Mouse (Mus musculus) kidney, postnatal 25 days (tissue): ENCODE results near the gene Laptm5.
A peak's percentile ranks its signal among the peaks of the same experiment; 100 is the strongest.

Source experiments
- DNase-seq, 2 experiments: peaks; one replicate each; pipeline ENCODE4 v3.0.0; 2021; ENCODE audit warnings: mixed read lengths in 2 of 2

The Laptm5 gene

DNA sequence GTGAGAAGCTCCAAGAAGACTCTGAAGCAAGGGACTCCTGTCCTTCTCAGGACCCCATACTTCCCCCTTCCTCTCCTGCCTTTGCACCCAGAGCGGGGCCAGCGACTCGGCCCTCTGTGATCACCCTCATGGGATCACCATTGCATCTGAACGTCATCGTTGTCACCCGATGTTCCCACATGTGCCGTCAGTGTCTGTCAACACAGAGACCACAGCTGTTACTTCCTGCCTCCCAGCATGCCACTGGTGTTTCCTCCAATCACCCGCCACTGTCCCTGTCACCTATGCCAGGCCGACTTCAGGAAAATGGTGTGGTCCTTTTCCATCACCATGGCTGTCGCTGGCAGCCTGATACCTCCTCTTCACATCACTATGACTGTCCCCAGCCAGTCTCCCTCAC, 9.1 kb downstream of the Laptm5 start:
- DNase-seq = no peak

DNA sequence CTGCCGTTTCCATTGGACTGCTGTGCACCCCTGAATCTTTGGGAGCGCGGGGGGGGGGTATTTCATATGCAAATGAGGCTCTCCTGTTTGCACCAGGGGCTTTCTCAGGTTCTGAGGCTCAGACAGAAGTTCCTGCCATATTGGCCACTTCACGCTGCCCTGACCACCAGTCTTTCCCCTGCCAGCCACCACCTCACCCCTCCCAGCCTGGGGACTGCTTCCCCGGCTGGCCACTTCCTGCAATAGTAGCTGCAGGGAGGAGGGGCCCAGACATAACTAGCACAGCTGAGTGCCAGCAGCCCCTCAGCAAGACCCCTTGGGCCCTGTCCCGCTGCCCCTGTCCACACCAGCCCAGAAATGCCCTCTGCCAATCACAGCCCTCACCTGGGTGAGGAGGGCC, 13.3 kb downstream of the Laptm5 start:
- DNase-seq = no peak

DNA sequence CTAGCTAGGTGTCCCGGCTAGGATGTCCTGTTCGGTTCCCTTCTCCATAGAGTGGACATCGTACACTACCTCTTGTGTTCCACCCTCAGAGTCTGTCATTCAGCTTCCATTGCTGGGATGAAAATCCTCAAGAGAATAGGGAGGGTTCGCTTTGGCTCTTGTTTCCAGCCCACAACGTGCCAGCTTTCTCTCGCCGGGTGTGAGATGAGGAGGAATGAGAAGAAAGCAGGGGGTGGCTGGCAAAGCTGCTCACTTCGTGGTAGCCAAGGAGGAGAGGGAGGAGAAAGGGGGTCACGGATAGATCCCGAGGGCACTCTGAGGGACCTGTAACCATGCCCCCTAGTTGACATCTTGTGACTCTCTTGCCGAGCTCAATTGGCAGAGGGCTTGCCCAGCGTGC, 14.9 kb downstream of the Laptm5 start:
- DNase-seq = no peak

DNA sequence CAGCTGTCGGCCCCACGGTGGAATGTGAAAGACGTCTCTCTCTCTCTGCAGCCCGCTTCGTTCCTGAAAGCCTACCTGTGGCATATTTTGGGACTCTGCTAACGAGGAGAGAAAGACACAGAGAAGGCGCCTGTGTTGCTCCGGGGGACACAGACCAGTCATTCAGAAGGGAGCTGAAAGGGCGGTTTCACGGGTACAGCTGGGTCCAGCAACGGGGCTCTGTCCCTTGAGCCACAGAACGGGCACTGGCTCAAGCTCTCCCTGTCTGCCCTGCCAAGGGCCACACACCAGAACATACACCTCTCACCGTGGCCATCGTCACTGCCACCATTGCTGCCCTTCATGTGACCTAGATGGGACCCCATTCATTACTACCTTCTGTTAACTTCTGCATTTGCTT, 29.7 kb downstream of the Laptm5 start:
- DNase-seq = no peak

DNA sequence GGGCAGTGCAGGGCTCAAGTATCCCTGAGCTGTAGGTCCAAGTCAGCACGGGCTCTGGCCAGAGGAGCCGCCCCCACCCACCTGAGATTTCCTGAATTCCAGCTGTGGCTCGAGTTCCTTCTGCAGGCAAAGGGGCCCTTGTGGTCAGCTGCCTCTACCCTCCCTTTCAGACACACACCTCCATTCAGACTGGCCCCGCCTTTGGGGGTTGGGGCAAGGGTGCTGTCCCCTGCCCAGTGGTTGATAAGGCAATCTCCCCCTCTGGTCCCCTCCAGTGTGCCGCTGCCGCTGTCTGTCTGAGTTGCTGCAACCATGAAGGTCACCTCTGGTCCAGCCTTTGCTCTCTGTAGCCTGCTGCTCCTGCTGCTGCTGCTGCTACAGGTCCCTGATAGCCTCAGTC, 31.2 kb downstream of the Laptm5 start, which contains the start of gene Matn1:
Gene Matn1 (plus strand): TSS at position 274 of the 400 bp plus-strand sequence.
- no peak for DNase-seq

DNA sequence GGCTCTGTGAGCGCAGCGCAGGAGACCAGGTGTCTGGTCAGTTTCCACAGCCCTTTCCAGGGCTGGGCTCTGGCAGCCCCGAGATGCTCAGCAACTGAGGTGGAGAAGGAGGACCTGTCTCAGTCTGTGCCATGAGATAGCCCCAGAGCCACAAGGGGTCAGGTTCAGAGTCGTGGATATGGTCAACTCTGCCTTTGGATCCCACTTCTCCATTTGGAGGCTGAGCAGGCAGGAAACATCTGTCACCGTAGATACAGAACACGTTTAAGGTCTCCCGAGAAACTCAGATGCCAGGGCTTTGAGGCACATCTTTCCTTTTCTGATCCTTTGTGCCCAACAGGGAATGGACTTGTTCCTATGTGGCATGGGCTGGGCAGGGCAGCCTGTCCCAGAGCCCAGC, 31.9 kb downstream of the Laptm5 start:
- DNase-seq = no peak

DNA sequence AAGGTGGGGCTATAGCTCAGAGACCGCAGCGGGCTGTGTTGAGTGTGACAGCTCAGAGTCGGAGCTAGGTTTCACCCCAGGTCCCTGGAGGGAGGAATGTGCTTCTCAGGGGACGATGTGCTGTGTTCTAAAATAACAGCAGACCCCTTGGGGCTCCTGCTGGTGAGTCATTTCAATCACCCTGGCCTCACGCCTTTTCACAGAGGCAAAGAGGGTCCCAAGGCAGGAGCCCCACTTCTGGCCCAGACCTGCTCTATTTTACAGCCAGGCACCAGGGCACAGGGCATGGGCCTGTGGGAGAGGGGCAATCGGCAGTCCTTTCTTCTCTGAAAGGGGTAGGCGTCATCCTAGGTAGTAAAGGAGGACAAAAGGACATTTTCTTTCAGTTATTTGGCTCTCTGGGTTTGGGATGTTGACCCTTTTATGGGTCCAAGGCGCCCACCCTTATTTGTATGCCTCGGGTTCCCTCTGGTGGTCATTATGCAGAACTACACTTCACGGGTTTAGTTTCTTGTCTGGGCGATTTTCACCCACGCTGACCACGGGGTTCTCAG, 34.2 kb downstream of the Laptm5 start:
- DNase-seq = no peak

DNA sequence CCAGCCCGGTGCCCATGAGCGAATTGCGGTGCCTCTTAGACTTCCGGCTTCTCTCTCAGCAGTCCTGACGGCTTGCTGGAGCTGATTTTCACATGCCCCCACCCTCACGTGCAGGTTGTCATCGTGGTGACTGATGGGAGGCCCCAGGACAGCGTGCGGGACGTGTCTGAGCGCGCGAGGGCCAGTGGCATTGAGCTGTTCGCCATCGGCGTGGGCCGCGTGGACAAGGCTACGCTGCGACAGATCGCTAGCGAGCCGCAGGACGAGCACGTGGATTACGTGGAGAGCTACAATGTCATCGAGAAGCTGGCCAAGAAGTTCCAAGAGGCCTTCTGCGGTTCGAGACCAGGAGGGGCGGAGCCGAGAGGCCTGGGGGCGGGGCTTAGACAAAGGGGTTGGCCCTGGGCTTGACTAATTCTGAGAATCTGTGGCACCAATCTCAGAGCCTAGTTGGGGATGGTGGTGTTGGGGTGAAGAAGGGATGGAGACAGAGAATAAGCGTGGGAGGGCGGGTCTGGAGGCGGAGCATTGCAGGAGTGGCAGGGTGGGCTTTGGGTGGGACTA, 37.0 kb downstream of the Laptm5 start:
- no peak for DNase-seq

DNA sequence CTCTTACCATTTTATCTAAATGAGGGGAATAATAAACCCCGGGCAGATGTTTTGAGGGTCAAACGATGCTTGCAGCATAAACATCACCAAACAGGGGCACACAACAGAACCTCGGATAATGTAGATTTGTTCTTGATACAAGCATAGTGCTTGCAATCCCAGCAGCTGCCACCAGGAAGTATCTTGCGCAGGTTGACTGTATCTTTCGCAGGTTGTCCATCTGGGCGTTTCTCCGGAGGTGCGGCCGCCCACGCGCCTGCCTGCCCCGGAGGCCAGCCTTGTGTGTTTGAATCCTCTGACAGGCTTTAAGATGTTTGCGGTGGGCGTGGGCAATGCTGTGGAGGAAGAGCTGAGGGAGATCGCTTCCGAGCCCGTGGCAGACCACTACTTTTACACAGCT, 39.6 kb downstream of the Laptm5 start:
- DNase-seq = peak; percentile 47 to 61

DNA sequence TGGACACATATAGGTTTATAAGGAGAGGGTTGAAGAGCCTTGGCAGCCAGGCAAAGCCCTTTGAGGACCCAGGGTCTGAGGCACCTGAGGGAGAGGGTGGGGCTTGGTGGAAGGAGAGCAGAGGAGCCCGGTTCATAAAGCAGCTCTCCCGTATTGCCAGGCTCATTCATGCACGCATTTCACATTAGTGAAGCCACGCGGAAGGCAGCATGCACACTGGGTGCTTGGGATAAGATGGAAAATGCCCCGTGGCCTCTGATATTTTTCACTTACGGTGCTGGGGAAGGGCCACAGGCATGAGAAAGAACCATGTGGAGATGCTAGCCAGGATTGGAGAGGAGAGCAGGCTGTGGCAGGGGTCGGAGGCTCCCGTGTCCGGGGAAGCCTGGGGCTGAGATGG, 44.2 kb downstream of the Laptm5 start:
- DNase-seq = no peak

DNA sequence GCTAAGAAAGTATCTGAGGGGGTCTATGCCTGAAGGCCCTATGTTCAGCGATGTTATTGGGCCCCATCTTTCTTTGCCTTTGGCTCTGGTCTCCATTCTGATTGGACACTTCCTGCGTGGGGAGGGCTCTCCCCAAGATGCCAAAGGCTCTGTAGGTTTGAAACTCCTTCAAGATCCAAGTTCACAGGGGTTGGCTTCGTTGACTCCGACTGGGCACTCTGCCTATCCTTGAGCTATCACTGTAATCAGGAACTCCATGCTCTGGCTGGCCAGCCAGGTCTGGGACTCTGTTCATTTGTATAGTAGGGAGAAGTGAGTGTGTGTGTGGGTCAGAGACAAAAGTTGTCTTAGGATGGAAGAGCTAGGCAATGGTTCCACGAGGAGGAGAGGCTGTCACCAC, 45.9 kb downstream of the Laptm5 start:
- no peak for DNase-seq

DNA sequence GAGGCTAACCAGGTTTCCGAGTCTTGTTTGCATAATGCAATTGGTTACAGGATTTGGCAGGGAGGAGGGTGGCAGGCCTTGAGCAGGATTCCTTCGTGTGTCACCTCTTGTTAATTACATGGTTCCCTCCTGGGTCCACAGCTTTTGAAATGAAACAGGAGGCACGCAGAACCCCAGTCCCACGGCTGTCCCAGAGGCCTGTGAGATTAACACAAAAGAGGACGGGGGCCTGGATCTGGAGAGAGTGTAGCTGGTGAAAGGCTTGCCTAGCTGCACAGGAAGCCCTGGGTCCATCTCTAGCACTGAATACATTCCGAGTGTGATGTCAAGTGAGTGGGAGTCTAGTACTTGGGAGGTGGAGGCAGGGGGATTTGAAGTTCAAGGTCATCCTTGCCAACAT, 46.8 kb downstream of the Laptm5 start:
- no peak for DNase-seq

DNA sequence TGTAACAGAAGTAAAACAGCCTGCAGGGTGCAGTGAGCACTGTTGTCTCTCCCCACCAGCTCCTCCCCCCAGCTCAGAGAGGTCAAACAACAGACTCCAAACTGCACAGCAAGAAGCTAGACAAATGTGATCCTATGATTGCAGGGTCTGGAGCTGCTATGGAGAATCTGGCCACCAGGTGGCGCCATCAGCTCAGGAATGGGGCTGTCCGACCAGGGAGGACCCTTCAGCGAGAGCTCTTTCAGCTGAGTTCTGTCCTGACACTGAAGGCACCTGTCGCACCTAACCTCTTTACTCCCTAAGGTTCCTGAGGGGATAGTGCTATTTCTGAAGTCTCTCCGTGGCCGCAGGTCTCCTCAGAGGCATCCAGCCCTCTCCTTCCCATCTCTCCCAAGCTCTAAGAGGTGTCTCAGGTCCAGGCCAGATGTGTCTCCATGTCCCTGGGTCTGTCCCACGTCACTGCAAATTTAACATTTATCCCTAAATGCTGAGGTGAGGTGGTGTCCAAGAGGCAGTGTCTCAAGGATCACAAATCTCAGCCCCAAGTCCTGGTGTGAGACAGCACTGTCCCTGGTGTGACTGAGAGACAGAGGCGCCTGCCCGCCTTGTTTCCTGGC, 47.3 kb downstream of the Laptm5 start:
- peak; percentile 77 to 85 for DNase-seq

DNA sequence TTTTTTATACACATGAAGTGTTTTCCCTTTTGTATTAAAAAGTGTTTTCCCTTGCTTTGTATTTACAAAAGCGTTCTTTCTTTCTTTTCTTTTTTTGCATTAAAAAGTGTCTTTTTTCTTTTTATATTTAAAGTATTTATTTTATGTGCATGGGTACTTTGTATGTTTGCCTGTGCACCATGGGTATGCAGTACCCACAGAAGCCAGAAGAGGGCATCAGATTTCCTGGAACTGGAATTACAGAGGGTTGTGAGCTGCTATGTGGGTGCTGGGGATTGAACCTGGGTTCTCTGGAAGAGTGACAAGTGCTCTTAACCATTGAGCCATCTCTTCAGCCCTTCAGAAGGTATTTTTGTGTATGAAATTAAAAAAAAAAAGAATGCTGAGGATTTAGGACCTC, 58.4 kb downstream of the Laptm5 start:
- DNase-seq = no peak

DNA sequence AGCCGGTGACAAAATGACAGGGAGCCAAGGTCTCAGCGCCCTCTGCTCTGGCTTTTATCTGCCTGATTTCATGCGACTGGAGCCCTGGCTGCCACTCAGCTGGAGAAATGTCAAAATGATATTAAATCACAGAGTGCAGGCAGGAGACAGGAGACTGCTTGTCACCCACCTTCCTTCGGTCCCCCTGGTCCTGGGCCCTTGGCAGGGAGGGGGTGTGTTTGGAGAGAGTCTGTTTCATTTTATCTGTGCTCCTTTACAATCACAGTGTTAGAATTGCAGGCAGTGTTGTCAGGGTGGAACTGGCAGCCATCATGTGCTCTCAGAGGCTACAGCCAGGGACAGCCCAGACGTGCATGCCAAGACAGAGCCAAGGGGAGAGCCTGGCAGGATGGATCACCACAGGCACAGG, 59.5 kb downstream of the Laptm5 start:
- no peak for DNase-seq

DNA sequence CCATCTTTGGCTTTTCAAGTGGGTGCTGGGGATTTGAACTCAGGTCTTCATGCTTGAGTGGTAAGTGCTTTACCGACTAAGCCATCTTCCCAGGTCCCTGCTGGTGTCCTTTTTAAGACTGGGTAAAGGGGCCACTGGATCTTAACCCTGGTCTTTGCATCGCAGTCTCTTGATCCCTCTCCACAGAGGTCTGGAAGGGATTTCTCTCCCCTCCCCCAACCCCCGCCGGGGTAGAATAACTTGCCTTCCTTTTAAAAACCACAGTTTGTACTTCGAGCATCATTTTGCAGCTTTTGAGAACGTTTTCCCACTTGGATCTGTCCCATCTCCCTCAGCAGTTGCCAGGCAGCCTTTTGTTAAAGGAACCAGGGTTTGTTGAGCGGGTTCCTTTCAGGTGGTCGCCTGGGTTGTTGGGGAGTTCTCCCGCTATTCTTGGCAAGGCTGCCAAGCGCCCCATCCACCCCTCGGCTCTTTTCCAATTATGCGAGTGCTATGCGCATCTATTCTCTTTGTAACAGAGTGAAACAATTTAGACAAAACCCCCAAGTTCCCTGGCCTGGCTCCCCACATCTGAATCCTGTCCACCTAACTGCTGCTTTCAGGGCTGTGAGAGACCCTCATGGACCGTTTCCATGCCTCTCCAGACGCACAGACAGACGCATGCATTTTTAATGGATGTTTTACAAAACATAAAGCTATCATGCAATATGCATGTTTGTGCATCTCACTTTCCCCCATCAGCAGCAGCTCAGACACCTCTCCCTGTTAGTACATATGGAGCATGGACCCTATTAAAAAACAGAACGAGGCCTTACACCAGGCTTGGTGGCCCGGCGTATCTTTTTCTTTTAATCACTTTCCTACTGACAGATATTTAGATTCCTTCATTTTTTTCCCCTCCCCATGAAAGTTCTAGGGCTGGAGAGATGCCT, 60.7 kb downstream of the Laptm5 start:
- no peak for DNase-seq

DNA sequence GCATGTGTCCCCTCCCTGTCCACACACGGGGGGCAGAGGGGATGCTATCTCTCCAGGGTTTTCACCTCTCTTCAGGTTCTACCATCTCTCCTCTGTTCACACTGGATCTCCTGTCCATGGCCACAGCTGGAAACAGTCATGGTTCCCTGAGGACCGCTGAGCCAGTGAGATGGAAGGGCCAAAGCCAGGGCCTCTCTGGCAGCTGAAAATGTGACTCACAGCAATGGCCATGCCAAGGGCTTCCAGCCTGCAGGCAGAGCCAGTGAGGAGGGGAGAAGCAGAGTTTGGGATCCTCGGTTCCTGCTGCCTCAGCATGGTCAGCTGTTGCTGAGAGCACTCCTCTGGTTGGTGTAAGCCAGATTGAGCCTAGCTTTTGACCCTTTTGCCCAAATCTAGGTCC, 66.1 kb downstream of the Laptm5 start:
- DNase-seq = no peak

DNA sequence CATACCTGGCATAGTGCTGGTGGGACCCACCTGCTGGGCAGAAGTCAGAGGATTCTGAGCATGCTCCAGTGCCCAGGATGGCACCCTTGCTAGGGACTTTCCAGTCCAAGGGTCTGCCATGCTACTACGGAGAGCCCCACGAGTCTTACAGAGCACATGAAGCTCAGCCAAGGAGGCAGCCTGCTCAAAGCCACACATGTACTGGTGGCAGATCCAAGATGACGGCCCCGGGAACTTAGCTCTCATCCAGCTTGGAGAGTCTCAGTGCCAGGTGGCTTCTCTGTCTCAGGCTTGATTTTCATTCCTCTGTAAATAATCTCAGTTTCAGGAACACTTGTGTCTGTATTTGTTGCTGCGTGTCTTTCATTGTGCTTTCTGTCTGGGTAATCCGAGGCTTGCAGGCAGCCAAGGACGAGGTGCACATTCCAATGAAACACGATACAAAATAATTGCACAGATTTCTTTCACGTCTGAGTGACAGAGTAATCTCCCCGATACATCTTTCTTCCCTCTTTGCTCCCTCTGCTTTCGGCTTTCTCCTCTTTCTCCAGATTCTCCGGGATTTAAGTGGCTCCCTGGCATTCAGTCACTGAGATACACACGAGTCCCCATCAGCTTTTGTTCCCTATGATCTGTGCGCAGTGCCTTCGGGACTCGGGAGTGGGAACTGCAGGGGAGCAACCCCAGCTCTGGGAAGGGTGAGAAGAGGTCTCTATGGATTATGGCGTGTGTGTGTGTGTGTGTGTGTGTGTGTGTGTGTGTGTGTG, 71.7 kb downstream of the Laptm5 start:
- no peak for DNase-seq
